Mouse (Mus musculus) lung, embryonic 16.5 days (tissue): ENCODE measurements around the gene Atxn2l. TPM values are rescaled to one million over a fixed set of nuclear protein-coding genes. Genes with fewer than 3 reads are reported as not detected.

Experiments
- ATAC-seq: fragments of 200-750 bp; cut with Nextera tagmentation; 2 replicates; pipeline ENCODE4 v1.8.0; 2017; ENCODE audit warnings: low read depth, mild to moderate bottlenecking, moderate library complexity
- H3K27ac ChIP-seq: fragments of 300-500 bp; sonication (generic); 2 replicates; pipeline ENCODE4 v1.5.1; 2014; ENCODE audit warnings: mild to moderate bottlenecking, control low read depth, low read length
- H3K27me3 ChIP-seq: fragments of 300-500 bp; sonication (generic); 2 replicates; pipeline ENCODE4 v1.6.1; 2014; ENCODE audit warnings: low read depth, low read length, mixed read lengths; ENCODE audit not compliant: control insufficient read depth, insufficient read depth
- H3K36me3 ChIP-seq: fragments of 300-500 bp; sonication (generic); 2 replicates; pipeline ENCODE4 v1.6.1; 2014; ENCODE audit warnings: low read length; ENCODE audit not compliant: control insufficient read depth, insufficient read depth
- H3K4me1 ChIP-seq: fragments of 300-500 bp; sonication (generic); replicated peaks from 2 replicates; pipeline ENCODE4 v1.6.1; 2014; ENCODE audit warnings: low read length, mixed read lengths; ENCODE audit not compliant: control insufficient read depth, insufficient read depth
- H3K4me2 ChIP-seq: fragments of 300-500 bp; sonication (generic); 2 replicates; pipeline ENCODE4 v1.6.1; 2014; ENCODE audit warnings: low read depth, low read length, control low read depth
- H3K4me3 ChIP-seq: fragments of 300-500 bp; sonication (generic); 2 replicates; pipeline ENCODE4 v1.5.1; 2014; ENCODE audit warnings: mild to moderate bottlenecking, low read length, control low read depth
- H3K9ac ChIP-seq: fragments of 300-500 bp; sonication (generic); 2 replicates; pipeline ENCODE4 v1.6.1; 2014; ENCODE audit warnings: low read length, control low read depth
- H3K9me3 ChIP-seq: fragments of 300-500 bp; sonication (generic); 2 replicates; pipeline ENCODE4 v1.6.1; 2016; ENCODE audit warnings: low read length; ENCODE audit not compliant: control insufficient read depth
- WGBS: fragments of 180-500 bp; shearing (Covaris S2); extraction: QIAGEN DNeasy Blood & Tissue Kit; methylation state at CpG from one replicate; pipeline ENCODE4 v1.1.7; 2014; 5-methylcytosine and 5-hydroxymethylcytosine counted together
- polyA plus RNA-seq: library from polyadenylated mRNA; unstranded; fragments of >200 nt; fragmentation: Nextera tagmentation; extraction: Ambion mirVana; gene quantifications from 2 replicates; pipeline ENCODE4 v1.2.1, GENCODE M21; 2015

Atxn2l gene
- polyA plus RNA-seq = 36.0 and 38.5 TPM in 2 replicates

DNA sequence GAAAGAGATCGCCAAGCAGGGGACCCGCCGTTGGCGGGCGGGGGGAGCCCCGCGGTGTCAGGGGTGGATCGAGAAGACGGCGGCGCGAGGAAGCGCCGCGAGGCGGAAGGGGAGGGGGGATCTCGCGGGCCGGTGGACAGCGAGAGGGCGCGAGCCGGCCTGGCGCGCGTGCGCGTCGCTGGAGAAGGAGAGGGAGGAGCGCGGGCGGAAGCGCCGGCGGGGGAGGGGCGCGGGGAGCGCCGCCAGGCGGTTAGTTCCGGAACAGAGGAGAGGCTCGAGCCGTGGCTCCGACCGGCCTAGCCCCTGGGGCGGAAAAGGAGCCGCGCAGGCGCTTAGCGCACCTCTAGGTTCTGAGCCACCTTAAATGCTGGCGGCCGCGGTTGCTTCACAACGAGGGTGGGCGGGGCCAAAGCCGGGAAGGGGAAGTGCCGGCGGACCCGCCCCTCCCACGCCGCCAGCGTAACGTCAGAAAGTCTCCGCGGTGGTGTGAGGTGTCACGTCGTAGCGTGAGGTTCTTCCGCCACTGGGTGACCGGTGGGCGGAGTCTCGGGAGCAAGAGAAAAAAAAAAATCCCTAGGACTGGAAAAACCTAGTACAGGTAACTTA lies at the start of gene Atxn2l:
Atxn2l (minus strand) TSS at position 165 of the 606 bp plus-strand sequence.
- H3K36me3 ChIP-seq = peaks cover 27% of the 10 kb centered on the region
- H3K4me2 ChIP-seq = peak within 1 kb of the TSS; percentile 75
- peak within 1 kb of the TSS; percentile 99 for H3K9ac ChIP-seq
- peak within 1 kb of the TSS; percentile 99 for H3K27ac ChIP-seq
- no peaks in the 10 kb centered on the region for H3K9me3 ChIP-seq
- peak within 1 kb of the TSS; percentile 90 for H3K4me3 ChIP-seq
- H3K27me3 ChIP-seq = no peaks in the 10 kb centered on the region
- WGBS = under 1% methylated on average over 50 of the region's 72 CpGs
- H3K4me1 ChIP-seq = peaks cover 12% of the 10 kb centered on the region
- ATAC-seq = peak; percentile 90

DNA sequence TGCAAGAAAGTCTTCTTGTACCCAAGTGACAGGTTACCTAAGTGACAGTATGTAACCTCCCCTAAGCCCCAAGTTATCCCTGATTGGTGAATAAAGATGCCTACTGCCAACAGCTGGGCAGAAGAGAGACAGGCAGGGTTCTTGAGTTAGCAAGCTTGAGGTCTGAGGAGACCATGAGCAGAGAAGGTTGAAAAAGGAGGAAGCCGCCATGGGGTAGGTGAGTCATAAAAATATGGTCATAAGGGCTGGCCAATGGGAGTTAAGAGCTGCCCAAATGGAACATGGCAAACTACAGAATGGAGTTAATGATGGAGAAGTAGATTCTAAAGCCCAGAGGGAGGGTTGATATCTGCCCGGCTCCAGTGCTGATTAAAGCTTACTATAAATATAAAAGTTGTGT lies 42.4 kb upstream of the Atxn2l start:
- Histone ChIP-seq H3K9ac (no peak overlapping the region), H3K27me3 (no peaks in the 10 kb centered on the region), H3K27ac (no peak overlapping the region), H3K4me2 (no peak overlapping the region), H3K36me3 (peaks cover 46% of the 10 kb centered on the region), H3K9me3 (no peaks in the 10 kb centered on the region), H3K4me3 (no peak overlapping the region), H3K4me1 (no peaks in the 10 kb centered on the region)
- 85% methylated on average over 2 of the region's 2 CpGs for WGBS
- ATAC-seq = no peak

DNA sequence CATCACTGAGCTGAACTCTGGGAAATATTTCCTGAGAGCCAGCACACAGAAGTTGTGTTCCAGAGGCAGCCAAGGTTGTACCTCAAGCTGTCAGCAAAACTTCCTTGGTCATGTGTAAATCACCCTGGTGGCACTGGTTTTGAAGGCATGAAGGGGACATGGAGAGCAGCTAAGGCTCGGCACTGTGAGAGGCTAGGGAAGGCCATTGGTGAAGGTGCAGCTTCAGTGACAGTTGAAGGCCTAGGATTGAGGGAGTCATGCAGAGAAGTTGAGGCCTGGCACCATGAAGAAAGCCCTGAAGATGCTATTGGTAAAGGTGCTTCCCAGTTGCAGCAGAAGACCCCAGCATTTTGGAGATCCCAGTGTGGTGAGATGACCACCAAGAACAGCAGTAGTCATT lies 38.4 kb upstream of the Atxn2l start:
- Histone ChIP-seq H3K36me3 (peaks cover 14% of the 10 kb centered on the region), H3K4me1 (no peaks in the 10 kb centered on the region), H3K27ac (no peak overlapping the region), H3K4me3 (no peak overlapping the region), H3K4me2 (no peak overlapping the region), H3K9ac (no peak overlapping the region), H3K9me3 (no peaks in the 10 kb centered on the region), H3K27me3 (peaks cover 4% of the 10 kb centered on the region; the same call in 1 of the 2 replicates)
- no peak for ATAC-seq
- WGBS = 80% methylated on average over 1 of the region's 1 CpGs

DNA sequence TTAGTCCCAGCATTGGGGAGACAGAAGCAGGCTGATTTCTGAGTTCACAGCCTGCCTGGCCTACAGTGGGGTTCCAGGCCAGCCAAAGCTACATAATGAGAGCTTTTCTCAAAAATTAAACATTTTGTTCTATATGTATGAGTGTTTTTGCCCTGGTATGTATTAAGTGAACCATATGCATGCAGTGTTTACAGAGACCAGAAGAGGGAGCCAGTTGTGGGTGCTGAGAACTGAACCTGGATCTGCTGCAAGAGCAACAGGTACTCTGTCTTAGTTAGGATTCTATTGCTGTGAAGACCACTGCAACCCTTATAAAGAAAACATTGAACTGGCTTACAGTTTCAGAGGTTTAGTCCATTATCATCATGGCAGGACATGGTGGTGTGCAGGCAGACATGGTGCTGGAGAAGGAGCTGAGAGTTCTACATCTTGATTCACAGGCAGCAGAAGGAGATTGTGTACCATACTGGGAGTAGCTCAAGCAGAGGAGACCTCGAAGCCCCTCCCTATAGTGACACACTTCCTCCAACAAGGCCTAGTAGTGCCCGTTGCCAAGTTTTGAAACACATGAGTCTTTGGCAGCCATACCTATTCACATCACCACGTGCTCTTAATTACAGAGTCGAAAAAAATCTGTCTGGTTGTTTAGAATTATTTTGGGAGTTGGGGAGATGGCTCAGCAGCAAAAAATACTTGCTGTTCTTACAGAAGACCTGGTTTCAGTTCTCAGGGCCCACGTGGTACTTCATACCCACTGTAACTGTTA lies 34.8 kb upstream of the Atxn2l start:
- Histone ChIP-seq H3K36me3 (no peaks in the 10 kb centered on the region), H3K27me3 (peaks cover 12% of the 10 kb centered on the region; the same call in 1 of the 2 replicates), H3K4me3 (no peak overlapping the region), H3K4me1 (0 out of 2 replicates have a peak, but pooled peaks cover 2% of the 10 kb centered on the region), H3K9ac (no peak overlapping the region), H3K27ac (no peak overlapping the region), H3K9me3 (no peaks in the 10 kb centered on the region), H3K4me2 (no peak overlapping the region)
- ATAC-seq = no peak
- 68% methylated on average over 5 of the region's 5 CpGs for WGBS

DNA sequence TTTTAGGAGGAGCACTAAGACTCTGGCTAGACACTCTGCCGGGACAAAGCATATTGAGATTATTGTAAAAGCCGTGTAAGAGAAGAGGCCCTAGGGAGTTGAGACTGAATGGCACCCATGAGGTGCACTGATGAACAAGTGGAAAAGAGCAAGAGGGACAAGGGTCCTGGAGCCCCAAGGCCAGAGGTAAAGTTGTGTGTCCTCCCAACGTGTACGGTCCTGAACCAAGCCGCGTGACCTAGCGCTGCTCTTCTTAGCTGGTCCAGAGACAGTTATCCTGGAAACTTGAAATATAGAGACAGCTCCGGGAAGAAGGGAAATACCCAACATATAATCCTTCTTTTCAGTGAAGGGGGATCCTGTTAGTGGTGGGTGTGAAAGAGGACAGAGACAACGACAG lies 33.2 kb upstream of the Atxn2l start:
- WGBS = 51% methylated on average over 9 of the region's 9 CpGs
- H3K9me3 ChIP-seq = no peaks in the 10 kb centered on the region
- no peak overlapping the region for H3K9ac ChIP-seq
- peaks cover 12% of the 10 kb centered on the region; the same call in 1 of the 2 replicates for H3K27me3 ChIP-seq
- H3K27ac ChIP-seq = no peak overlapping the region
- H3K4me2 ChIP-seq = peak overlapping the region; percentile 86
- peak overlapping the region; percentile 53 for H3K4me3 ChIP-seq
- ATAC-seq = no peak
- 0 out of 2 replicates have a peak, but pooled peaks cover 2% of the 10 kb centered on the region for H3K4me1 ChIP-seq
- H3K36me3 ChIP-seq = no peaks in the 10 kb centered on the region

DNA sequence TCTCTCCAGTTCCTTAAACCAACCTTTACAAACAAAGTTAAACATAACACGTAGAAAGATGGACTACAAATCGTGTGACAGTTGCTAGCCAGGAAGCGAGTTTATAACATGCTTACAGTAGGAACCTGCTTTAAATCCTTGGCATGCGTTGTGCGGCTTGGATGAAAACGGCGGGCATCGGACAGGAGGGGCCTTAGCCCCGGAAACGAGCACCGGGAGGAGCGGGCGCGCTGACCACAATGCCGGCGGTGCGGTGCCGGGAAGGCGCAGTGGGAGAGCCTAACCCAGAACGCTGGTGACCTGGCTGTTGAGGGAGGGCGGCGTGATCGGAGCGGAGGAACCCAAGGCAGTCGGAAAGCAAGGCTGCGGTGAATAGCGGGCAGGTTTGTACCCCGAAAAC lies 32.5 kb upstream of the Atxn2l start:
- Histone ChIP-seq H3K9me3 (no peaks in the 10 kb centered on the region), H3K9ac (peak overlapping the region; percentile 69), H3K36me3 (no peaks in the 10 kb centered on the region), H3K4me3 (peak overlapping the region; percentile 53), H3K27me3 (peaks cover 12% of the 10 kb centered on the region; the same call in 1 of the 2 replicates), H3K27ac (no peak overlapping the region), H3K4me1 (0 out of 2 replicates have a peak, but pooled peaks cover 2% of the 10 kb centered on the region), H3K4me2 (peak overlapping the region; percentile 86)
- ATAC-seq = no peak
- under 1% methylated on average over 28 of the region's 28 CpGs for WGBS

DNA sequence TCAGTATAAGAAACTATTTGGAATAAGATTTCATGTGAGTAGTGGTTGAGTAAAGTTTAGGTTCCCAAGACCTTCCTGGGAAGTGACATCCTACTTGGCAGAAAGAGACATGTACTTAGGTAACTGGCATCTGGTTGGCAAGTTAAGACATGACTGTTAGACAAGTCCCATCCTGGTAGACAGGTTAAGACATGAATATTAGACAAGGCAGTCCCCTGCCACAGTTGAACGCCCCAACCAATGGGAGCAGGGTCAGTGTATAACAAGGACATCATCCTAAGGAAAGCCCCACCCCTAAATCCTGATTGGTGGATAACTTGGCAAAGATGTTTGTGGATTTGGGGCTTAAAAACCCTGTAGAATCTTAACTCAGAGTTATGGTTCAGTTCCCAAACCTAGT lies 30.2 kb upstream of the Atxn2l start:
- H3K4me3 ChIP-seq = no peak overlapping the region
- no peaks in the 10 kb centered on the region for H3K9me3 ChIP-seq
- no peak overlapping the region for H3K4me2 ChIP-seq
- no peak overlapping the region for H3K9ac ChIP-seq
- H3K36me3 ChIP-seq = no peaks in the 10 kb centered on the region
- peaks cover 12% of the 10 kb centered on the region; the same call in 1 of the 2 replicates for H3K27me3 ChIP-seq
- 73% methylated on average over 1 of the region's 1 CpGs for WGBS
- no peak for ATAC-seq
- 0 out of 2 replicates have a peak, but pooled peaks cover 2% of the 10 kb centered on the region for H3K4me1 ChIP-seq
- H3K27ac ChIP-seq = no peak overlapping the region

DNA sequence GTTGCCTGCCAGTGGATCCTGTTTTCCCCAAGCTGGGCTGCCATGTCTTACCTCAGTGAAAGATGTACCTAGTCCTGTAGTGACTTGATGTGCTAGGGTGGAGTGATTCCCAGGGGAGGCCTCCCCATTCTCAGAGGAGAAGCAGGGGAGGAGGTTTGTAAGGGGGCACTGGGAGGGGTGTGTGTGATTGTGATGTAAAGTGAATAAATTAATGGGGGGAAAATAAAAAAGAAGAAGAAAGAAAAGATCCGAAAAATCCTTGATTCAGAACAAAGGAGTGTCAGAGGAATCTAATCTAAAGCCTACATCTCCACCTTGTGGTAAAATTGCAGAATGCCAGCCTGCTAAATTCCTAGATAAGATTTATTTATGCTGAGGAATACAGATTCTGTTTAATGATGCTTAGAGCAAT lies 24.9 kb upstream of the Atxn2l start:
- ATAC-seq = peak; percentile 26; the same call in 1 of the 2 replicates
- no peaks in the 10 kb centered on the region for H3K9me3 ChIP-seq
- H3K4me2 ChIP-seq = no peak overlapping the region
- no peak overlapping the region for H3K27ac ChIP-seq
- H3K4me1 ChIP-seq = no peaks in the 10 kb centered on the region
- 8% methylated on average over 1 of the region's 1 CpGs for WGBS
- no peaks in the 10 kb centered on the region for H3K27me3 ChIP-seq
- peak overlapping the region; percentile 32 for H3K9ac ChIP-seq
- H3K4me3 ChIP-seq = no peak overlapping the region
- H3K36me3 ChIP-seq = no peaks in the 10 kb centered on the region

DNA sequence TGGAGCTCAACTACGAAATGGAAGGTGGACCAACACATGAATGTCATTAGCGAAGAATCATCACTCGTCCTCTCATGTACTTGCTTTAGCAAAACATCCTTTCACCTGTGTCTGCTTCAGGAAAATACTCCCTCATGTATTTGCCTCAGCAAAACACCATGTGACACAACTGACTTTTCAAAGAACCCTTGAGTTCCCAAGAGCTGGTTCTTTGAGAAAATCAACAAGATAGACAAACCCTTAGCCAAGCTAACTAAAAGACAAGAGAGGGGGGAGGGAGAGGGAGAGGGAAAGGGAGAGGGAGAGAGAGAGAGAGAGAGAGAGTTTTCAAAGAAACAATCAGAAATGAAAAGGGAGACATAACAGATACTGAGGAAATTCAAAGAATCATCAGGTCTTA lies 20.1 kb upstream of the Atxn2l start:
- WGBS = 67% methylated on average over 3 of the region's 3 CpGs
- H3K36me3 ChIP-seq = no peaks in the 10 kb centered on the region
- no peaks in the 10 kb centered on the region for H3K9me3 ChIP-seq
- no peak overlapping the region for H3K4me2 ChIP-seq
- H3K9ac ChIP-seq = no peak overlapping the region
- no peak overlapping the region for H3K4me3 ChIP-seq
- no peak overlapping the region for H3K27ac ChIP-seq
- ATAC-seq = no peak
- H3K27me3 ChIP-seq = no peaks in the 10 kb centered on the region
- H3K4me1 ChIP-seq = no peaks in the 10 kb centered on the region
